Mouse (Mus musculus) layer of hippocampus, postnatal 10 days (tissue): ENCODE measurements around the gene Asb13. TPM values are rescaled to one million over a fixed set of nuclear protein-coding genes. Genes with fewer than 3 reads are reported as not detected.
A peak's percentile ranks its signal among the peaks of the same experiment; 100 is the strongest.

ENCODE experiments used
- DNase-seq, 2 experiments: peaks; one replicate each; pipeline ENCODE4 v3.0.0; 2021; ENCODE audit warnings: low spot score in 2 of 2
- total RNA-seq, 2 experiments: library from RNA; stranded (reverse); gene quantifications; 2 replicates each; pipeline ENCODE4 v1.2.3; 2021

The Asb13 gene
- total RNA-seq, 2 experiments from 2014 or later, result 24.3 to 27.1 TPM

DNA sequence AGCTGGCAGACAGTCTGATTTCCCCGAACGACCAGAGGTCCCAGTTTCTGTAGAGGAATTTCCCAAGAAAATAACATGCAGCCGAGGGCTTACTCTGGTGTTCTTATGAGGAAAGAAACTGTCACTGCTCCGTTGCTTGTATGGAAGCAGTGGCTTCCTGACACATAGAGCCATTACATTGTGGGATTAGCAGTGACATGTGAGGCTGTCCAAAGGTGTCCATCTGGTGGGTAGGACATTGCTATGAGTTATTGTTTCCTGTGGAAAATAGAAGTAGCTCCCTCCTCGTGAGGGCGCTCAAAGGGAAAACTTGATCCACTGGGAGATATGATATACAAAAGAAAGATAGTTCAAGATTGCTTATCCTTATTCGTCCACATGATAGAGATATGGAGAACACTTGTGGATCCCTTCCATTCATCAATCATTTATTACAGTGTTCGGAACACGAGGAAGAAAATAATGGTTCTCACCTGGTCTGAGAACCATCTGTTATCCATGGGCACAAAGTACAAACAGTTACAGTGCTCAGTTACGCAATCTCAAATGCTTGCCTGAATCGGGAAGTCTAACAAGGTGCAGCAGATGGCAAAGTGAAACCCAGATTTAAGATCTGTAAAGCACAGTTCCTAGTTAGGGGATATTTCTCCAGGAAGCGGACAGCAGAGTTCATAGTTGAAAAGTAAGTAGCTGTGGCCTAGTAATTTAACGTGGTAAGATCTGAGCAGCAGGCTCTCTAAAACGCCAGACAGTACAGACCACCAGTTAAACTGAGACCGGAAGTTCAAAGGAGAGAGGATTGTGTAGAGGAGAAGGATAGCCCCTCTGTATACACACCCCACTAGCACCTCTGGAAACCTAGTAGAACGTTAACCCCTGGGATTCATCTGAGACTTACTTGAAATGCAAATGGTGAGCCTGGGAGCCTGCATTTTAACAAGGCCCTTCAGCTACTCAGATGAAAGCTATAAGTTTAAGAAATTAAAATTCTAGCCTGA, 25.6 kb downstream of the Asb13 start:
- no peak for DNase-seq

DNA sequence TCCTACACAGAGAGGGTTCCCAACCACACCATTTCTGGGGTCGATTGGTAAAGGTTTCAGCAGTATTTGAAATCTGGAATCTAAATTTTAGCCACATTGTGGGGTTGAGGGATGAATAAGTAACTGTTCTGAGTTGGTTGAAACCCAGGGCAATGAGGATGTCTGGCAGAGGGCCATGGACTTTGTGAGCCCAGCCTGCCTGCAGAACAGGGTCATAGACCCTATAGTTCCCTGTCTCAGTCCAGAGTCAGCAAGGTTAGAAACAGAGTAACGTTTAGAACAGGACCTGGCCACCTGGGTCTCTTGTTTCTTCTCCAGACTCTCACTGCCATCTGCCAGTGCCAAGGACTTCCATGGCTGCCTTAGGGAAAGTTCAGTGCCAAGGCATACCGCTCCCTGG, 30.4 kb downstream of the Asb13 start:
- DNase-seq, result no peak

DNA sequence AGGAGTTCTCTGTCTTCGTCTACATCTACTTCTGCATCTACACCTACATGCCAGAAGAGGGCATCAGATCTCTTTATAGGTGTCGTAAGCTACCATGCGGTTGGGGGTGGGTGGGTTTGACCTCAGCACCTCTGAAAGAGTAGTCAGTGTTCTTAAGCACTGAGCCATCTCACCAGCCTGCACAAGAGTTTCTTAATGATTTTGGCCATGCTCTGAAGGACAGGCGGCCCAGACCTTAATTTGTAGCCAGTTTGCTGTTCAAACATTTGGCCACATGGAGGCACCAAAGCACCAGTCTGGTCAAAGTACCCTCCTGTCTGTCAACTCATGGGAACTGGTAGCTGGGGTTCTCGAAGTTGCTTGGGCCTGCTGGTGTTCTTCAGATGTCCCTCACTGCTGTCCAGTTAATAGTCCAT, 31.5 kb downstream of the Asb13 start:
- peak; percentile 83 to 85 for DNase-seq

- no peak for DNase-seq
Measured at GRCm38 (mm10) chr13:3667288-3667873, 33.5 kb downstream of the Asb13 start.

DNA sequence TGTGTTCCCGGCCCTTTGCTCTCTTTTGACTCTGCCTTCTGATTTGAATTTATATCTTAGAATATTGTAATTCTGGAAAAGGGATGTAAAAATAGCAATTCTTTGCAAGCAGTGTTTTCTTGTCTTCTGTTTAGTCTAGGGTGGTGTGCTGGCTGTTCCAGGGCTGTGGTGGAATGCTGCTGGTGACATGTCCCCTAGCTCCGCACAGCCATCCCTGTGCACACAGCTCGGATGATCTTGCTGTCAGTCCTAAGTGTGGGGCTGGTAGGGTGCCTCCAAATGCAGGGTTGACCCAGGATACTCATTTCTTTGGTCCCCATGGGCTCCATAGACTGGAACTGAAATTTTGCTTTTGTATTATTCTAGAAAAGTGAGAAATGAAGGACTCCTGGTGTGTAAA, 34.2 kb downstream of the Asb13 start:
- DNase-seq, result no peak

GRCm38 (mm10) chr13:3669611-3670010, 35.8 kb downstream of the Asb13 start:
- DNase-seq, result no peak

GRCm38 (mm10) chr13:3670039-3670438, 36.2 kb downstream of the Asb13 start:
- DNase-seq, result no peak

GRCm38 (mm10) chr13:3673151-3673550, 39.3 kb downstream of the Asb13 start:
- DNase-seq, result no peak

DNA sequence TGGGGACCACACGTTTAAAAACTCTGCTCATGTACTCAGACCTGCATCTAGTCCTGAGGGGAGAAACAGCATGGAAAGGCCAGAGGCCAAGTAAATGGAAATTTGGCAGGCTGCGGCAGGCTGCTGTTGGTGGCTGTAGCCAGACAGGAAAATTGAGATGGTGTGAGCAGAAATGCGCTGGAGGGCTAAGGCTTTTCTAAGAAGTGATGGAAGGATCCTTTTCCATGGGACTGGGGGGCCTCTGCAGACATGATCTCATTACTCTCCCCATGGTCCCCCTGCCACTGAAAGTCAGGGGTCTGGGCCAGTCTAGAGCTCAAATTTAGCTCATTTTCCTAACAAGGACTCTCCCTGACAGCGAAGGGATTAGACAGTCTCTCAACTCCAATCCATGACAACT, 39.8 kb downstream of the Asb13 start:
- DNase-seq, result no peak

DNA sequence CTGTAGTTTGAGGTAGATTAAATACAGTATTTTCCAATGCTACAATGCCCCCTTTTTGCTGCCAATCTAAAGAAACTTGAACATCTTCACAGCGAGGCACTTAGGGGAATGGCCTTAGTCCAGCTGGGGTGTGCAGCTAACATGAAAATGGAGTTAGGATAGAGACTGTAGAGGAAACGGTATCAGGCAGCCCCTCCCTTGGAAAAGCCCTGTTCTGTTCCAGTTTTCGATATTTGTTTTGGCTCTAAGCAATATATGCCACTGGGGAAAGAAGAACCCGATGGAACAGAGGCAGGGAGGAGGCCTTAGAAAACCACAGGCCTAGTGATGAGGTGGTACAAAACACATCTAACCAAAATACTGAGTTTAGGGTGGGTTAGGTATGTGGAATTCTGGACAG, 42.0 kb downstream of the Asb13 start:
- DNase-seq, result no peak

GRCm38 (mm10) chr13:3679098-3679497, 45.3 kb downstream of the Asb13 start:
- DNase-seq, result no peak

DNA sequence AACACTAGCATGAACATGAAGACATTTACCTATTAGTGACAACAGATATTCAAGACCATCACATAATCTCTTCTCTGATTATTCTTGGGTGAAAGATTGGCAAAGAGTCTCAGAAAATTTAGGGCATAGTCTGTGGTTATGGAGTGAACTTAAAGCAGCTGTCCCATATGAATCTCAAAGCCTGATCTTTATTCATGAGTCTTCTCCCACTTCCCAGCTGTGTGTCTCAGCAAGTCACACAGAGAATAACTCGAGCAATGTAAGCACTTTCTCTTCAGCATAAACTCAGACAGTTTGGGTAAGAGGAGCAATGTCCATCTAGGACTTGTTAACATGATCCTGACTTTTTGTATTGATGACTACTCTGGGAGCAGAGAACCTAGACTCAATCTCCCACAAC, 52.5 kb downstream of the Asb13 start:
- no peak for DNase-seq

GRCm38 (mm10) chr13:3694599-3695343, 60.9 kb downstream of the Asb13 start:
- DNase-seq, result no peak

DNA sequence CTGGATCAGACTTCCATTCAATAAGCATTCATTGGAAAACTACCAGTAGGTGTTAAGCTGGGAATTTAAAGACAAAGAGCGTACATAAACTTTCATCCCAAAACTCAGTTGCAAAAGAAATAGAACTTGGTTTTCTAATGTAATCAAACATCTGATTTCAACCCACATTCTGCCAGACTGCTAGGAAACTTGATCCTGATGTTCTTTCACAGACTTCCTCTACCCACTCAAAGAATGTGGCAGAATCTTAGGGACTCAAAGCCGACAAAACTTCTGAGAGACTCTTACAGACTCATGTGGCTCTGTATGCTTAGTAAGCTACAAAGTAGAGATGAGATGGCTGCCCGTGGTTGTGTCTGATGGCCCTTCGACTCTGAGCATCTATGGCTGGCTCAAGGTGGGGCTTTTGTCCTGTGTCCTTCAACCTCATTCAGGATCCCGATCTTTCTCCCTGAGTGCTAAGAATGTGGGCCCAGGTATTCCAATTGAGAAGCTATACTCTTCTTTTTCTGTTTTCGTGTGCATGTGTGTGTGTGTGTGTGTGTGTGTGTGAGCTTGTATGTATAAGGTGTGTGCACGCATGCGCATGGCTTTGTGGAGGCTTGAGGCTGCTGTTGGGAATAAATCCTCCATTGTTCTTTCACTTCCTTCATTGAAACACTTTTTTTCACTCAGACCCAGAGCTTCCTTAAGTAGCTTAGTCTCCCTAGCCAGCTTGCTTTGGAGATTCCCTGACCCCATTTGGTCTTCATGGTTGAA, 63.3 kb downstream of the Asb13 start:
- DNase-seq, result no peak

GRCm38 (mm10) chr13:3700752-3701151, 66.9 kb downstream of the Asb13 start:
- DNase-seq, result no peak

Other genes with a start within 250 kb of the Asb13 start
- gene Gdi2, start 96.0 kb upstream of the Asb13 start, total RNA-seq, result 100 to 1,000 TPM; 338 to 356 TPM
- 10 to 100 TPM; 26.1 to 27.9 TPM for gene Fam208b, start 22.9 kb upstream of the Asb13 start, total RNA-seq
- gene Calml3, start 170.3 kb downstream of the Asb13 start, total RNA-seq, result not detected
- not detected for gene Calm4, start 203.7 kb downstream of the Asb13 start, total RNA-seq
- not detected for gene Calm5, start 220.1 kb downstream of the Asb13 start, total RNA-seq